ENCODE assay signal across 8 mouse cellular contexts in the genomic region with DNA sequence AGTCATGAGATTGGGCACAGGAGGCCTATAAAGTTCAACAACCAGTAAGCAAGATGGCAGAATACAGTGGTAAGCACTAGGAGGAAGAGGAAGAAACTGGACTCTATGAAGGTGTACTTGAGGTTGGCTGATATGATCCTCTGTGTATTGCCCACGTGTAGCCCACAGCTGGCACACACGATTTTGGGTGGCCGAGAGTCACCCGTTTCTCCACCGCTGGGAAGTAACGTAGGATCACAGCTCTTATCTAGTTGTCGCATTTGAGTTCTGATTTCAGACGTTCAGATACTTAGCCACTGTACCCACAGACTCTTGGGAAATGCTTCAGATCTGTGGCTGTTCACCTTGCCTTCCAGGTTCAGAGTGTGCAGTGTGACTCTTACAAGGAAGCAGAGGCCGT. TPM values are rescaled to one million over a fixed set of nuclear protein-coding genes. Genes with fewer than 3 reads are reported as not detected.
A peak's percentile ranks its signal among the peaks of the same experiment; 100 is the strongest.
DNase-seq lines count a peak whose midpoint lies in the region; ATAC-seq and TF ChIP-seq lines count a peak whose summit lies in the region.

No protein-coding gene starts in this region.

- WGBS in heart, embryonic 16.5 days: 63% methylated on average over 9 of the region's 9 CpGs
- WGBS in hindbrain, embryonic 13.5 days: 89% methylated on average over 9 of the region's 9 CpGs
- WGBS in midbrain, embryonic 12.5 days: 87% methylated on average over 9 of the region's 9 CpGs

- H3K36me3 ChIP-seq in heart, embryonic 16.5 days (ENCODE audit: control insufficient read depth, insufficient read depth): peaks cover 3% of the 10 kb centered on the region; the same call in 1 of the 2 replicates
- H3K36me3 ChIP-seq in hindbrain, embryonic 13.5 days: 0 out of 2 replicates have a peak, but pooled peaks cover 5% of the 10 kb centered on the region
- peaks cover 3% of the 10 kb centered on the region; the same call in 1 of the 2 replicates for H3K36me3 ChIP-seq in midbrain, embryonic 12.5 days

- H3K4me3 ChIP-seq in heart, embryonic 16.5 days (ENCODE audit: low read length): peak overlapping the region; percentile 93
- peak overlapping the region; percentile 84 for H3K4me3 ChIP-seq in bone marrow macrophage, adult 2 months (ENCODE audit: insufficient read depth, low read length)
- peak overlapping the region; percentile 73 for H3K4me3 ChIP-seq in hindbrain, embryonic 13.5 days
- H3K4me3 ChIP-seq in midbrain, embryonic 12.5 days: peak overlapping the region; percentile 75

- H3K27me3 ChIP-seq in heart, embryonic 16.5 days (ENCODE audit: control insufficient read depth, insufficient read depth, low read length): no peaks in the 10 kb centered on the region
- H3K27me3 ChIP-seq in hindbrain, embryonic 13.5 days: no peaks in the 10 kb centered on the region
- H3K27me3 ChIP-seq in midbrain, embryonic 12.5 days: no peaks in the 10 kb centered on the region

- H3K9me3 ChIP-seq in heart, embryonic 16.5 days (replicated peaks; ENCODE audit: control insufficient read depth, low read length): no peaks in the 10 kb centered on the region
- no peaks in the 10 kb centered on the region for H3K9me3 ChIP-seq in hindbrain, embryonic 13.5 days
- H3K9me3 ChIP-seq in midbrain, embryonic 12.5 days: no peaks in the 10 kb centered on the region

- peak overlapping the region; percentile 95 for H3K9ac ChIP-seq in heart, embryonic 16.5 days (ENCODE audit: low read length)
- peak overlapping the region; percentile 88 for H3K9ac ChIP-seq in hindbrain, embryonic 13.5 days
- H3K9ac ChIP-seq in midbrain, embryonic 12.5 days (replicated peaks): peak overlapping the region; percentile 76

- peak overlapping the region; percentile 94 for H3K4me2 ChIP-seq in heart, embryonic 16.5 days (ENCODE audit: low read depth, low read length)
- H3K4me2 ChIP-seq in hindbrain, embryonic 13.5 days: peak overlapping the region; percentile 76
- H3K4me2 ChIP-seq in midbrain, embryonic 12.5 days (replicated peaks): peak overlapping the region; percentile 69

- no peak for TF ChIP-seq CTCF in bone marrow macrophage, adult 2 months (IDR thresholded peaks at IDR 0.05; ENCODE audit: low read depth, low read length)

- H3K4me1 ChIP-seq in heart, embryonic 16.5 days (ENCODE audit: control insufficient read depth, insufficient read depth, low read length): peaks cover 10% of the 10 kb centered on the region
- peaks cover 33% of the 10 kb centered on the region for H3K4me1 ChIP-seq in bone marrow macrophage, adult 2 months (ENCODE audit: control insufficient read depth, insufficient read depth, low read length)
- peaks cover 46% of the 10 kb centered on the region for H3K4me1 ChIP-seq in hindbrain, embryonic 13.5 days (replicated peaks)
- H3K4me1 ChIP-seq in midbrain, embryonic 12.5 days: peaks cover 17% of the 10 kb centered on the region

- H3K27ac ChIP-seq in heart, embryonic 16.5 days (ENCODE audit: low read length): no peak overlapping the region
- H3K27ac ChIP-seq in bone marrow macrophage, adult 2 months (ENCODE audit: insufficient read depth, low read depth, low read length): peak overlapping the region; percentile 78
- no peak overlapping the region for H3K27ac ChIP-seq in hindbrain, embryonic 13.5 days
- no peak overlapping the region for H3K27ac ChIP-seq in midbrain, embryonic 12.5 days (replicated peaks)

- ATAC-seq in heart, embryonic 16.5 days (replicated peaks; ENCODE audit: extremely low read depth, insufficient read depth, low FRiP score): no peak
- ATAC-seq in hindbrain, embryonic 13.5 days (ENCODE audit: low FRiP score): no peak
- no peak for ATAC-seq in midbrain, embryonic 12.5 days (ENCODE audit: low FRiP score, low read depth)

- TF ChIP-seq POLR2A in bone marrow macrophage, adult 2 months (IDR thresholded peaks at IDR 0.05; ENCODE audit: borderline replicate concordance, low read depth, low read length): no peak

- DNase-seq in heart, adult 8-10 months (ENCODE audit: low spot score): no peak
- DNase-seq in gastrocnemius, postnatal 25 days: no peak
- DNase-seq in layer of hippocampus, adult 8-10 months (ENCODE audit: low spot score in 2 of 2): no peak
- DNase-seq in ovary, postnatal 14 days (ENCODE audit: low spot score): no peak

RNA-seq across cellular contexts. Expression of a gene that starts 0.9 kb away (rescaled TPM):
- polyA plus RNA-seq in heart, embryonic 16.5 days (2015; fragmentation: Nextera tagmentation; extraction: Ambion mirVana): 13.3 and 20.7 TPM in 2 replicates
- 100 to 1,000 TPM; 111 to 126 (median 118) TPM for total RNA-seq in heart, adult 8-10 months (2022)
- 58.6 and 62.5 TPM in 2 replicates for polyA plus RNA-seq in bone marrow macrophage, adult 2 months (2012; ENCODE audit: insufficient read depth, insufficient read length, missing spikeins)
- polyA plus RNA-seq in hindbrain, embryonic 13.5 days (2015; fragmentation: Nextera tagmentation; extraction: Ambion mirVana): 11.7 and 13.3 TPM in 2 replicates
- polyA plus RNA-seq in midbrain, embryonic 12.5 days (2016; fragmentation: Nextera tagmentation; extraction: Ambion mirVana): 11.0 and 14.8 TPM in 2 replicates
- total RNA-seq in gastrocnemius, postnatal 25 days (2021): 100 to 1,000 TPM; 149 to 155 TPM
- 100 to 1,000 TPM; 111 to 134 (median 121) TPM for total RNA-seq in layer of hippocampus, adult 8-10 months (2022)

RNA-seq across cellular contexts. Expression of a gene that starts 19.0 kb away (rescaled TPM):
- polyA plus RNA-seq in heart, embryonic 16.5 days (2015; fragmentation: Nextera tagmentation; extraction: Ambion mirVana): not detected in 2 replicates
- total RNA-seq in heart, adult 8-10 months (2022): not detected
- not detected in 2 replicates for polyA plus RNA-seq in bone marrow macrophage, adult 2 months (2012; ENCODE audit: insufficient read depth, insufficient read length, missing spikeins)
- polyA plus RNA-seq in hindbrain, embryonic 13.5 days (2015; fragmentation: Nextera tagmentation; extraction: Ambion mirVana): not detected in 2 replicates
- polyA plus RNA-seq in midbrain, embryonic 12.5 days (2016; fragmentation: Nextera tagmentation; extraction: Ambion mirVana): not detected in 2 replicates
- total RNA-seq in gastrocnemius, postnatal 25 days (2021): not detected
- not detected for total RNA-seq in layer of hippocampus, adult 8-10 months (2022)
